Mouse (Mus musculus): ENCODE results near the gene Clic5. TPM values are rescaled to one million over a fixed set of nuclear protein-coding genes. Genes with fewer than 3 reads are reported as not detected.
A peak's percentile ranks its signal among the peaks of the same experiment; 100 is the strongest.

The Clic5 gene
- total and polyA plus RNA-seq, 3 experiments: 33.2 to 171 (median 128) TPM

DNA sequence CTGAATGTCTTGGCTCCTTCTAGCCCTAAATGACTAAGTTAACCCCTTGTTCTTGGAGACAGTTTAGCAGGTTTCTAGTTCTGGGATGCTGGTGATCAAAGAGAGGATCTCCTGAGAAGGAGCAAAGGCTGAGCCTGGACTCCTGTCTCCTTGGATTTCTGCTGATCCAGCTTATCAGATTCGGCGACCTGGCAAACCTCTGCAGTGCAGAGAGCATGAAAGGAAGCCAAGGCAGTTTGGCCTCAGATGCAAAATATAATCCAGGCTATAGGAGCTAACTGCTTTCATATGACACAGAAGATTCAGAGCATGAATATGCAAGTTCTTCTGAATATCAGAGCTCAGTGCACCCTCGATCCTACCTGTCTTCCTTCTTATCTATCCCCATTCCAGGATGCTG lies 83.0 kb downstream of the Clic5 start:
- Histone ChIP-seq H3K4me3 (no peak overlapping the region), H3K79me2 (replicated peaks; ENCODE audit: control insufficient read depth, insufficient read depth, low read length) (peaks cover 2% of the 10 kb centered on the region; the same call in 1 of the 2 replicates), H3K36me3 (ENCODE audit: control insufficient read depth, insufficient read depth, low read length) (peaks cover 5% of the 10 kb centered on the region), H3K4me1 (ENCODE audit: control insufficient read depth, insufficient read depth, low read length) (no peaks in the 10 kb centered on the region), H3K27ac (no peak overlapping the region), H3K27me3 (ENCODE audit: control insufficient read depth, insufficient read depth, low read length) (no peaks in the 10 kb centered on the region), H3K9ac (ENCODE audit: low read depth, low read length) (no peak overlapping the region)
- no peak for DNase-seq
- intact Hi-C loops (cut with DNase I): no loop called here
- TF ChIP-seq EP300 (IDR thresholded peaks at IDR 0.05; ENCODE audit: insufficient read depth, low read depth, low read length): no peak
- TF ChIP-seq POLR2A (IDR thresholded peaks at IDR 0.05; ENCODE audit: insufficient read depth, low read depth, low read length): no peak
- no peak for TF ChIP-seq CTCF (IDR thresholded peaks at IDR 0.05)
- WGBS: 71% methylated on average over 3 of the region's 3 CpGs

DNA sequence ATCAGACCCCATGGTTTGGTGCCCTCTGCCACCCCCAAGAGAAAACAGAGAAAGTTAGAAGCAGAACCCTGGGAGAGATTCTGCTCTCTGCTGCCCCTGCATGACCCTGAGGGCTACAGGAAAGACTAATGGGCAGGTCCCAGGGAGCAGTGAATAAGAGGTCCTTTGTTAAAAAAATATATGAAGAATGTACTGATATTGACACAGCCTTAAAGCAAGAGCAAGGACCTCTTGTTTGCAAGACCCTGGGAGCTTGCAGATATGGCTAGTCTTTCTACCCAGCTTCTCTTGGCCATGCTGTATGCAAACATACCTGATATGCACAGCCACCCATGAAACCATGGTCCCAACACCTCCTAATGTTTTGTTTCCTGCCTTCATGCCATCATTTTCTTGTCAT lies 86.4 kb downstream of the Clic5 start:
- Histone ChIP-seq H3K4me3 (no peak overlapping the region), H3K79me2 (replicated peaks; ENCODE audit: control insufficient read depth, insufficient read depth, low read length) (no peaks in the 10 kb centered on the region; the same call in 1 of the 2 replicates), H3K9ac (ENCODE audit: low read depth, low read length) (no peak overlapping the region), H3K4me1 (ENCODE audit: control insufficient read depth, insufficient read depth, low read length) (no peaks in the 10 kb centered on the region), H3K27me3 (ENCODE audit: control insufficient read depth, insufficient read depth, low read length) (no peaks in the 10 kb centered on the region), H3K27ac (no peak overlapping the region), H3K36me3 (ENCODE audit: control insufficient read depth, insufficient read depth, low read length) (peaks cover 2% of the 10 kb centered on the region)
- TF ChIP-seq POLR2A (IDR thresholded peaks at IDR 0.05; ENCODE audit: insufficient read depth, low read depth, low read length) (no peak), EP300 (IDR thresholded peaks at IDR 0.05; ENCODE audit: insufficient read depth, low read depth, low read length) (no peak), CTCF (IDR thresholded peaks at IDR 0.05) (no peak)
- intact Hi-C loops (cut with DNase I): no loop called here
- no peak for DNase-seq

DNA sequence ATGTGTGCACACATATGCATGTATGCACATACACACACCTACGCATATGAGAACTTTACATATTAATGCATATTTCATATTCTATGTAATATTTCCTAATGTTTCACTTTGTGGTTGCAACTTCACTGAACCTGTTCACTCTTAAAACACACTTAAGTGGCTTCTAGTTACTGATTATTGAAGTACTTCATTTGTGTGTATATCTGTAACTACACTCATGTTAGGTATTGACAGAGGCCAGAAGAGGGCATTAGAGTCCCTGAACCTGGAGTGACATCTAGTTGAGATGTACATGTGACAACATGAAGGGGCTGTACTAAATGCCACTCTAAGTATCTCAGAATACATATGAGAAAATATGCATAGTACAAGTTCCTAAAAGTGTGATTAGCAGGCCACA lies 99.9 kb downstream of the Clic5 start:
- no peak overlapping the region for H3K27ac ChIP-seq
- no peak overlapping the region for H3K4me3 ChIP-seq
- no peaks in the 10 kb centered on the region for H3K79me2 ChIP-seq (replicated peaks; ENCODE audit: control insufficient read depth, insufficient read depth, low read length)
- DNase-seq: no peak
- TF ChIP-seq CTCF (IDR thresholded peaks at IDR 0.05) (no peak), EP300 (IDR thresholded peaks at IDR 0.05; ENCODE audit: insufficient read depth, low read depth, low read length) (no peak), POLR2A (IDR thresholded peaks at IDR 0.05; ENCODE audit: insufficient read depth, low read depth, low read length) (no peak)
- H3K36me3 ChIP-seq (ENCODE audit: control insufficient read depth, insufficient read depth, low read length): no peaks in the 10 kb centered on the region
- 93% methylated on average over 1 of the region's 1 CpGs for WGBS
- H3K27me3 ChIP-seq (ENCODE audit: control insufficient read depth, insufficient read depth, low read length): no peaks in the 10 kb centered on the region
- intact Hi-C loops (cut with DNase I): no loop called here
- no peaks in the 10 kb centered on the region for H3K4me1 ChIP-seq (ENCODE audit: control insufficient read depth, insufficient read depth, low read length)
- H3K9ac ChIP-seq (ENCODE audit: low read depth, low read length): no peak overlapping the region

DNA sequence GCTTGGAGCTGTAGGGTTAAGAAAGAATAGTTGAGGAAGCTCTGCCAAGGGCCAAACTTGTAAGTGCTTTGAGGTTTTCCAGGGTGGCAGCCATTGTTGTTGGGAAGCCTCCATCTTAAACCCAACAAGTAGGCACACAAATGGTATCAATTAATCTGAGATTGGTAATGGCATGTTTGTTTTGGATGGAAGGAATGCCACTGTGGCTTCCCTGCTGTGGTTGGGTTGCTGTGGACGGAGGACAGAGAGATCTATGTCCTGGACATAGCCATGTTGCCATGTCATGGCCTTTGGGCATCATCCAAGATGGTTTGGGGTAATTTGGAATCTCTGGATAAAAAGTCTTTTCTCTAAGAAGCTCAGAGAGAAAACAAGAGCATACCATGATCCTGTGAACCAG lies 108.8 kb downstream of the Clic5 start:
- Histone ChIP-seq H3K27me3 (ENCODE audit: control insufficient read depth, insufficient read depth, low read length) (no peaks in the 10 kb centered on the region), H3K27ac (no peak overlapping the region), H3K9ac (ENCODE audit: low read depth, low read length) (no peak overlapping the region), H3K4me3 (no peak overlapping the region), H3K79me2 (replicated peaks; ENCODE audit: control insufficient read depth, insufficient read depth, low read length) (no peaks in the 10 kb centered on the region), H3K4me1 (ENCODE audit: control insufficient read depth, insufficient read depth, low read length) (peaks cover 3% of the 10 kb centered on the region; the same call in 1 of the 2 replicates), H3K36me3 (ENCODE audit: control insufficient read depth, insufficient read depth, low read length) (no peaks in the 10 kb centered on the region)
- TF ChIP-seq POLR2A (IDR thresholded peaks at IDR 0.05; ENCODE audit: insufficient read depth, low read depth, low read length) (no peak), CTCF (IDR thresholded peaks at IDR 0.05) (no peak), EP300 (IDR thresholded peaks at IDR 0.05; ENCODE audit: insufficient read depth, low read depth, low read length) (no peak)
- WGBS: 74% methylated on average over 1 of the region's 1 CpGs
- DNase-seq: no peak
- intact Hi-C loops (cut with DNase I): no loop called here

DNA sequence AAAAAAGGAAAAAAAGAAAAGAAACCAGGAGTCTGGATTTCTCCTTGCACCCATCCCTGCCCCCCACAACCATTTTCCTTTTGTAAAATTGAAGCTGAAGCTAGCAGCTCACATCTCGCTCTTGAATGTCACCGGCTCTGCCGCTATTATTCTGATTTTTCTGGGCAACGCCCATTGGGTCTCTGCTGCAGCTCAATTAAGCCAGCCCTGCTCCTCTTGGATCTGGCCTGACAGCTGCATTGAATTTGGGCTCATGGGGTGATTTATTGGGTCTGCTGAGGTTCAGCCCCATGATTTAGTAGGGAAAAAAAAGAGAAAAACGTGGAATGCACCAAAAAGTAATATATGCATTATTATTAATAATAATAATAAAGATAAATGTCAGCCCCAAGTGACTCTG lies 111.9 kb downstream of the Clic5 start:
- H3K36me3 ChIP-seq (ENCODE audit: control insufficient read depth, insufficient read depth, low read length): no peaks in the 10 kb centered on the region
- H3K79me2 ChIP-seq (replicated peaks; ENCODE audit: control insufficient read depth, insufficient read depth, low read length): no peaks in the 10 kb centered on the region
- 43% methylated on average over 5 of the region's 5 CpGs for WGBS
- intact Hi-C loops (cut with DNase I): no loop called here
- no peak for DNase-seq
- TF ChIP-seq POLR2A (IDR thresholded peaks at IDR 0.05; ENCODE audit: insufficient read depth, low read depth, low read length) (no peak), EP300 (IDR thresholded peaks at IDR 0.05; ENCODE audit: insufficient read depth, low read depth, low read length) (no peak), CTCF (IDR thresholded peaks at IDR 0.05) (no peak)
- no peak overlapping the region for H3K27ac ChIP-seq
- H3K4me3 ChIP-seq: no peak overlapping the region
- peaks cover 3% of the 10 kb centered on the region; the same call in 1 of the 2 replicates for H3K4me1 ChIP-seq (ENCODE audit: control insufficient read depth, insufficient read depth, low read length)
- H3K27me3 ChIP-seq (ENCODE audit: control insufficient read depth, insufficient read depth, low read length): no peaks in the 10 kb centered on the region
- H3K9ac ChIP-seq (ENCODE audit: low read depth, low read length): no peak overlapping the region

DNA sequence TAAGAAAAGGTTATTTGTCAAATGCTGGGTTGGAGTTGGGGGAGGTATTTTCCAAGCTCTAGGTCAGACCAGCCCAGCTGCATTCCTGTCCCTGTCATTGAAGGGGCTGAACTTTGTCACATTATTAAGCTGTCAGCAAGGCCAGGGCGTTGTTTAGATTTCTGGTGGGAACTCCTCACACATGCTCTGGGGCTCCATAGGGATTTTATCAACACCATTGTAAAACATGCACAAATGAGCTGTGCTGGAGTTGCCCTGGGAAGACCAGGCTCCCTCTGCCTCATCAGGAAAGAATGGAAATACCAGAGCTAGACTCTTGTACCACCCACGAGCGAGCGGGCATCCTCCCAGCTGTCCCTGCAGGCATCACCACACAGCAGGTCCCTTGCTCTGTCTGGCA lies 112.3 kb downstream of the Clic5 start:
- Histone ChIP-seq H3K4me3 (no peak overlapping the region), H3K36me3 (ENCODE audit: control insufficient read depth, insufficient read depth, low read length) (no peaks in the 10 kb centered on the region)

More for the DNA sequence above, 112.3 kb downstream of the Clic5 start:
- 17% methylated on average over 4 of the region's 4 CpGs for WGBS
- Histone ChIP-seq H3K27ac (no peak overlapping the region), H3K79me2 (replicated peaks; ENCODE audit: control insufficient read depth, insufficient read depth, low read length) (no peaks in the 10 kb centered on the region), H3K9ac (ENCODE audit: low read depth, low read length) (no peak overlapping the region), H3K27me3 (ENCODE audit: control insufficient read depth, insufficient read depth, low read length) (no peaks in the 10 kb centered on the region), H3K4me1 (ENCODE audit: control insufficient read depth, insufficient read depth, low read length) (peaks cover 3% of the 10 kb centered on the region; the same call in 1 of the 2 replicates)
- TF ChIP-seq CTCF (IDR thresholded peaks at IDR 0.05) (no peak), EP300 (IDR thresholded peaks at IDR 0.05; ENCODE audit: insufficient read depth, low read depth, low read length) (no peak), POLR2A (IDR thresholded peaks at IDR 0.05; ENCODE audit: insufficient read depth, low read depth, low read length) (no peak)
- intact Hi-C loops (cut with DNase I): no loop called here
- peak in 1 of 2 experiments; percentile 3 for DNase-seq

Measured in heart, adult 2 months (tissue).